Mouse (Mus musculus): ENCODE results near the gene Shc3. TPM values are rescaled to one million over a fixed set of nuclear protein-coding genes. Genes with fewer than 3 reads are reported as not detected.

The Shc3 gene
- total RNA-seq, 4 experiments from 2014 or later: 0.80 to 1.7 (median 1.6) TPM

GRCm38 (mm10) chr13:51567411-51567851 is 1.8 kb downstream of the Shc3 start:
- no peak for DNase-seq

GRCm38 (mm10) chr13:51567078-51567395 is 2.2 kb downstream of the Shc3 start:
- no peak for DNase-seq

- DNase-seq: no peak
Observed at GRCm38 (mm10) chr13:51566371-51567077, 2.7 kb downstream of the Shc3 start.

GRCm38 (mm10) chr13:51564741-51565140 is 4.5 kb downstream of the Shc3 start:
- no peak for DNase-seq

- DNase-seq: no peak
Observed at GRCm38 (mm10) chr13:51553343-51553742, 15.9 kb downstream of the Shc3 start.

- DNase-seq: no peak
Observed at GRCm38 (mm10) chr13:51552233-51552632, 17.0 kb downstream of the Shc3 start.

- no peak for DNase-seq
Observed at GRCm38 (mm10) chr13:51551824-51552223, 17.4 kb downstream of the Shc3 start.

- no peak for DNase-seq
Observed at GRCm38 (mm10) chr13:51539816-51540215, 29.4 kb downstream of the Shc3 start.

- DNase-seq: no peak
Observed at GRCm38 (mm10) chr13:51535326-51535725, 33.9 kb downstream of the Shc3 start.

- peak; percentile 82 for DNase-seq
Observed at GRCm38 (mm10) chr13:51526480-51526879, 42.7 kb downstream of the Shc3 start.

- DNase-seq: no peak
Observed at GRCm38 (mm10) chr13:51524316-51524715, 44.9 kb downstream of the Shc3 start.

GRCm38 (mm10) chr13:51523311-51523710 is 45.9 kb downstream of the Shc3 start:
- DNase-seq: no peak

GRCm38 (mm10) chr13:51518880-51519279 is 50.3 kb downstream of the Shc3 start:
- DNase-seq: no peak

- no peak for DNase-seq
Observed at GRCm38 (mm10) chr13:51517943-51518342, 51.3 kb downstream of the Shc3 start.

GRCm38 (mm10) chr13:51508836-51509235 is 60.4 kb downstream of the Shc3 start:
- no peak for DNase-seq

GRCm38 (mm10) chr13:51505711-51506110 is 63.5 kb downstream of the Shc3 start:
- no peak for DNase-seq

- no peak for DNase-seq
Observed at GRCm38 (mm10) chr13:51499769-51500168, 69.5 kb downstream of the Shc3 start.

- DNase-seq: no peak
Observed at GRCm38 (mm10) chr13:51493676-51494075, 75.5 kb downstream of the Shc3 start.

- DNase-seq: peak; percentile 18
Observed at GRCm38 (mm10) chr13:51491649-51492435, 77.4 kb downstream of the Shc3 start.

GRCm38 (mm10) chr13:51490195-51490594 is 79.0 kb downstream of the Shc3 start:
- no peak for DNase-seq

- no peak for DNase-seq
Observed at GRCm38 (mm10) chr13:51488945-51489344, 80.3 kb downstream of the Shc3 start.

GRCm38 (mm10) chr13:51485291-51485690 is 83.9 kb downstream of the Shc3 start:
- no peak for DNase-seq

- DNase-seq: no peak
Observed at GRCm38 (mm10) chr13:51482786-51483185, 86.4 kb downstream of the Shc3 start.

Data from adrenal gland, adult 8-10 months (tissue).